Mouse (Mus musculus) kidney, adult 18-20 months (tissue): Measurements from ENCODE around the gene Polr2e.
A peak's percentile ranks its signal among the peaks of the same experiment; 100 is the strongest.

Experiments
- DNase-seq: peaks from one replicate; pipeline ENCODE4 v3.0.0; 2021

Gene Polr2e

DNA sequence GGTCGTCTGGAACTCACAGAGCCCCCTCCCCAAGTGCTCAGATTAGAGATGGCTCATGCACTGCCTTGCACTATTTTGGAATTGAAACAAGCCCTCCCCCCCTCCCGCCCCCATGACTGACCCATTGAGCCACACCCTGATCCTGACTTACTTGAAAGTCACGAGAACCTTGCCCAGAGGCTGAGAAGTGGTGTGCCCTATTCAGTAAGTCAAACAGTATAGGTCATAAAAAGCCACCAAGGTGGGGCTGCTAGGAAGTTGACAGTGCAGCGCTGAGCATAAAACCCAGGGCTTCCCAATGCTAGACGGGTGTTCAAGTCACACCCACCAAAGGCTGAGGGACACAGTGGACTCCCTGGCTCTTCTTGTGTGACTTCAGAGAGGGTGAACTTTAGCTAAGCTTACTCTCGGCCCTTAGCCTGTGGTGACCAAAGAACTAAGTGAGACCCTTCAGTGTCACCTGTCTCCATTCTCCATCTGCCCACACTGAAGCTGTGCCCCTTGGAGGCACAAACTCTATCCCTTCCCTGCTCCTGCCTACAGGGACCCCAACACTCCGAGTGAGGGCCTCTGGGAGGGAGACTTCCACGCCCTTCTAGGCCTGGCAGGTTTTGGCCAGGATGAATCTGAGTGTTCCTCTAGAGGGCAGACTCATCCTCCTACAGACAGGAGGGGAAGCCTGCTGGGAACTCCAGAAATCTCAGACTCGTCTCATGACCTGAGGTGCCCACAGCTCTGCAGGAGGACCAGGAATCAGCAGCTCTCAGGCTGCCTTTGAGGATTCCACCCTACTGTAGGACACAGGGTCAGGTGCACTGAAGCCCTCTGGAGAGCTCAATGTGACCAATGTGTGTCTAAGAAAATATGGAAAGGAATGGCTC, 5.8 kb downstream of the Polr2e start:
- DNase-seq, result peak; percentile 56

DNA sequence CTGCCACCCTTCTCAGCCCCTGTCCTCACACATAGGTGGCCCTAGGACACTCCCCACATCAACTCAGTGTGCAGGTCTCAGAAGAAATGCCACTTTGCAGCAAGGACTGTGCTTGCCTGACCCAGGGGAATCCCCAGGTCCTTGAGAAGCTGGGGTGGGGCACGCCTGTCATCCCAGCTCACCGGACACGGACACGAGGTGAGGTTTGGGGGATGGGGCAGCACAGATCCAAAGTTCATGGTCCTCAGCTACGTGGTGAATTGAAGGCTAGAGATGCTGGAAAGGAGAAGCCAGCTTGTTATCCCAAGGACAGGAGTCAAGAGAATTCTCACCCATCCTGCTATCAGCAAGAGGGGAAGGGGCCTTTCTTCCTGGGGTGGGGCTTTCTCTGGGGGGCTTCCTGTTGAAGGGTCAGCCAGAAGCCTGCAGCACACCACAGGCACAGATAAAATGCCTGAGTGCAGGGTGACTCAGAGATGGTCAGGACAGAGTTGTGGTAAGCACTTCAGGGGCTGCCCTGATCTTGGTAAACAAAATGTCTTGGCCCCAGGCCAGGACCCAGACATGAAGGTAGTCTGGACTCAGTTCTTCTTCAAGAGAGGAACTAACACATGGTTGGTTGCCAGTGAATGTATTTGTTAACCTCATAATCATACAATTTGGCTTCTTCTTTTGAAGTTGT, 6.7 kb downstream of the Polr2e start:
- peak; percentile 39 for DNase-seq

DNA sequence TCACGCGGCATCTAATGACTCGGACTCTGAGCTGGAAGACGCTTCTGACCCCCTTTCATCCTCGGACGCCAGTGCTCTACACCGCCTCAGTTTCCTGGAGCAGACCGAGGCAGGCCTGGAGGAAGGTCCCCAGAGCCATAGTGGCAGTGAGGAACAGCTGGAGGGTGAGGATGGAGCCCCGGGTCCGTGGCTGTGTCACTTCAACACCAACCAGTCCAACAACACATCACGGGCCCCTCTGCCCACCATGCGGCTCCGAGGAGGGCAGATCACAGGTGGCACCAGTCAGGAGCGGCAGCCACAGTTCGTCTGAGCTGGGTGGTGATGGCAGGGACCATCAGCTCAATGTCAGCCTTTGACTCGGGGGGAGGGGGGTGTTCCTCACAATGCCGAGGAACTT, 8.9 kb downstream of the Polr2e start:
- no peak for DNase-seq

DNA sequence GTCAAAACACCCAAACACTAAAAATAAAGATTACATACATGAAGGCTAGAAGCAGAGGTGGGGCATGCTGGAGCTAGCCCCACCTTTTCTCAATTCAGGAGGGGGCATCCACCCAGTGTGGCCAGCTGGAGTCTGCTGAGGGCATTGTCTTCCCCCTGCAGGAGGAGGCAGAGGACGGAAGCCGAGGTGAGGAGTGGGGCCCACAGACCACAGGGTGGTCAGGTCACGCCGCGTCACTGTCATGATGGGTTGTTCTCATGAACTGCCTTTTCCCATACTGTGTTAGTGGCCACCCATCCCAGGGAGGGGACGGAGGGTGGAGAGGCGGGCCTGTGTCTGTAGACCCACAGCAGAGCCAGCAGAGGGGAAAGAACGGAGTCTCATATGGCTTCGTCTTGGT, 9.4 kb downstream of the Polr2e start:
- DNase-seq, result no peak

DNA sequence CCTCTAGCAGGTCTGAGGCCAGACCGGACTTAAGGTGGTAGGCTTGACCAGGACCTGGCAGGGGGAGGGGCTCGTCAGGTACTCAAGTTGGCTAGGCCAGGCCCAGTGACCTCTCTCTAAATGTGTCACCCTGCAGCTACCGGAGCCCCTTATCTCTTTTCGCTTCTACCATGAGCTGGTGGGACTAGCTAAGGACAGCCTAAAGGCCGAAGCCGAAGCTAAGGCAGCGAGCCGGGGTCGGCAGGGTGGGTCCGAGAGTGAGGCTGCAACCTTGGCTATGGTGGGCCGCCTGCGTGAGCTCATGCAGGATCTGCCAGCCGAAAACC, 11.1 kb downstream of the Polr2e start:
- DNase-seq, result no peak

DNA sequence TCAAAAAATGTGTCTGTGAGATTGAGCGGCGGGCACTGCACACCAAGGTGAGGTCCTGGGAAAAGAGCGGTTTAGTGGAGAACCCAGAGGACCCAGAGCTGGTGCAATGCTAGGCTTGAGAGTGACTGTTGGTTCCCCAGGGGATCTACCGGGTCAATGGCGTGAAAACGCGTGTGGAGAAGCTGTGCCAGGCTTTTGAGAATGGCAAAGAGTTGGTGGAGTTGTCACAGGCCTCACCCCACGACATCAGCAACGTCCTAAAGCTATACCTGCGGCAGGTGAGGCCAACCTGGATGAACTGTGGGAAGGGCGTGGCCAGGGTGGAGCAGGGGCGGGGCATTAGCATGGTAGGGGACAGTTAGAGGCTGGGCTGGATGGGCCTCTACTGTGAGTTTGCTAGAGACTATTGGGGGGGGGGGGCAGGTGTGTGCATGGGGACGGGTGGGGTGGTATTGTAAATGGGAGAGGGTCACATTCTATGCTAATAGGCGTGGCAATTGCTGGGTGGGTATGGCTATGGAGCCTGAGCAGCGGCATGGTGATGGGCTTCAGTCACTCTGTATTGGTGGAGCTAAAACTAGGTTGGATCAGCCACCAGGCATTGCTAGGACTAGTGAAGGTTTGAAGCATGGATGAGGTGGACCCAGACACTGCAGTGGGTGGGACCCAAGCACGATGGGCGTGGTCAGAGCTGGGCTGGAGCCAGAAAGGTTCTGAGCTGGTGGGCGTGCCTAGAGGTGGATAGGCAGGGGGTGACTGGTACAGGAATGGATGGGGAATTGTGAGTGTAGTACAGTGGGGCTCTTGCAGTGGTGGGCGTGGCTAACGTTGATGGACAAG, 11.7 kb downstream of the Polr2e start:
- DNase-seq, result no peak

DNA sequence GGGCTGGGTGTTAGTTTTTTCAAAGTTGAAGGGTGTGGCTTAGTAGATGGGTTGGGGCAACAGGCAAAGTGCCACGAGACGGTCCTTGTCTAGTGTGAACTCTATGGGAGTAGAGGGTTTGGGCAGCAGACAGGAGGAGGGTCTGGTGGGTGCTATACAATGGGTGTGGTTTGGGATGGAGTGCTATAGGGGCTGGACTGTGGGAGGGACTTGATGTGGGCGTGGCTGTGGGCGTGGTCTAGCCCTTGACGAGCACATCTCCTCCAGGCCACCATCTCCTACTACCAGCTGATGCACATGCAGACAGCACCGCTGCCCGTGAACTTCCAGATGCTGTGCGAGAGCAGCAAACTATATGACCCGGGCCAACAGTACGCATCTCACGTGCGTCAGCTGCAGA, 13.7 kb downstream of the Polr2e start:
- DNase-seq, result no peak

DNA sequence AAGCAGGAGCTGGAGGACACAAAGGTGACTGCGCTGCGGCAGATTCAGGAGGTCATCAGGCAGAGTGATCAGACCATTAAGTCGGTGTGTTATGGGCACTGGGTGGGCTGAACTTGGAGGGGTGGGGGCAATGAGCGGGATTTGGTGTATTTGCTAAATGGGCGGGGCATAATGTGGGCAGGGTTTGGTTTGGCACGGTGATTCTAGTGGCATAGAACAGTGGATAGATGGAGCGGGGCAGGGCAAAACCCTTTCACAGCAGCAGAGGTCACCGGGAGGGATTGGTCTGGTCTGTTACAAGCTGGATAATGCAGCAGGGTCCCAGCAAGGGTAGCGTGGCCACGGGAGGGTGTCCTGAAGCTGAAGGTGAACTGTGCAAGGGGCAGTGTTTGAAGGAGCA, 14.1 kb downstream of the Polr2e start:
- DNase-seq, result no peak

DNA sequence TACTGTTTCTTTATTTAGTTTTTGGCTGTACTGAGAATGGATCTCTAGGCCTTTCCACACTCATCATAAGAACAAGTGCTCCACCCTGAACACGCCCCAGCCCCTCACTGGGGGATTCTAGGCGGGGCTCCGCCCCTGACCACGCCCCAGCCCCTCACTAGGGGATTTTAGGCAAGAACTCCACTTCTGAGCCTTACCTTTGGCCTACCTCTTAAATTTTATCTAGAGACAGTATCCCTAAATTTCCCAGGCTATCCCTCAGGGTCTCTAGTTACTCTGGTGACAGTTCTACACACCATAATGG, 14.6 kb downstream of the Polr2e start:
- DNase-seq, result no peak

DNA sequence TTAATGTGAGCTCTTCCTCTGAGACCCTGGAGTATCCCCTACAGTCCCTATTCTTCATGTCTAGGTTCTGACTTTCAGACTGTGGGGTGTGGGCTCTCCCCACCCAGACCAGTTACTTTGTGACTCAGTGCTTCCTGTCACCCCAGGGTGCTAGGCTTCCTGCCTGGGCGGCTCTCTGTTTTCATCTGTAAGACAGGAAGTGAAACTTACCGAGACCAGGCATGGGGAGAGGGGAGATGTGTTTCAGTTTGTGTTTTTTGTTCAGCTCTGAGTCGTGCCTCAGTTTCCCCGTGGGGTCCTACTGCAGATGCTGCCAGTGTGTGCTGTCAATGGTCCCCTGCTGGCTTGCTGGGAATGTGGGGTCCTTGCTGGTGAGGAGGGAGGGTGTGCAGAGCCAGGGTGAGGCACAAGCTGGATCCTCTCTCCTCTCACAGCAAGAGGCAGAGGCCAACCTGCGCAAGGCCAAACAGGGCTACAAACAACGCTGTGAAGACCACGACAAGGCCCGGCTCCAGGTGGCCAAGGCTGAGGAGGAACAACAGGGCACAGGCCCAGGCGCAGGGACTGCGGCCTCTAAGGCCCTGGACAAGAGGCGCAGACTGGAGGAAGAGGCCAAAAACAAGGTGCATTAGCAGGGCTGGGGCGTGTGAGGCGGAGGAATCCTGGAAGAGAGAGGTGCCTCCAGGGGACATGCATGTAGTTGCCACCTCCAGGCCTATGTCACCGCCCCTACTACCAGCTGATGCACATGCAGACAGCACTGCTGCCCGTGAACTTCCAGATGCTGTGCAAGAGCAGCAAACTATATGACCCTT, 15.2 kb downstream of the Polr2e start:
- DNase-seq, result no peak

DNA sequence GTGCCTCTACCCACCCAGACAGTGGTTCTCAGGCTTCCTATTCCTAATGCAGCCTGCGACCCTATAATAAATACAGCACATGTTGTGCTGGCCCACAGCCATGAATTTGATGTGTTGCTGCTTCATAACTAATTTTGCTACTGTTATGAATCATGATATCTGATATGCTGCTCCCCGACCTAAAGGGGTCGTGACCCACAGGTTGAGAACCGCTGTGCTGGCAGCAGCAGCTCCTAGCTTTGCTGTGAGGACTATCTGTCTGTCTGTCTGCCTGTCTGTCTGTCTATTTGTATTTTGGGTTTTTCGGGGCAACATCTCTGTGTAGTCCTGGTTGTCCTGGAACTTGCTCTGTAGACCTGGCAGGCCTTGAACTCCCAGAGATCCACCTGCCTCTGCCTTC, 15.8 kb downstream of the Polr2e start:
- no peak for DNase-seq

DNA sequence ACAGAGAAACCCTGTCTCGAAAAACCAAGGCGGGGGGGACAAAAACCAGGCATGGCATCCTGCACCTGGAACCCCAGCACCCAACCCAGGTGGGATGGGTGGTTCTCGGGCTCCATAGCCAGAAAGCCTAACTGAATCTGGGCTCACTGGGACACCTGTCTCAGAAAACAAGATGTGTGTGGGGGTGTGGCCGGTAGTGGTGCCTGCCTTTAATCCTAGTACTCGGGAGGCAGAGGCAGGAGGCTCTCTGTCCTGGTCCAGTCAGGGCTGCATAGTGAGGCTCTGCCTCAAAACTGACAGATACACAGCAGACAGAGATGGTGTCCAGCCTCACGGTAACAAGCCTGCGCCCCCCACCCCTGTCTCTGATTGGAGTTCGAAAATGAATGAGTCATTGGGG, 16.8 kb downstream of the Polr2e start:
- DNase-seq, result no peak

DNA sequence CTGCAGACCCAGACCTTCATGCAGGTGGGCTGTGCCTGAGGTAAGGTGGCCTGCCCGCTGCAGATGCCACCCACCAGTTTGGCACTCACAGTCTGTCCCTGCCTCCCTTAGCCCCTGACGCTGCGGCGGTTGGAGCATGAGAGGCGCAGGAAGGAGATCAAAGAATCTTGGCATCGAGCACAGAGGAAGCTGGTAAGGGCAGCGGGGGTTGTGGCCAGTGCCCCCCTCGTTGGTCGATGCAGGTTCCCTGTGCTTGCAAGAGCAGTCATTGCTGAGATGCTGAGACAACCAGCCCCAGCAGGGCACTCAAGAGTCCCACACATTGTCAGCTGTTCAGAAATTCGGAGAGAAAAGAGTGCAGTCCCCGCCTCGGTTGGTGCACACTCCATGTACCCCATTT, 17.4 kb downstream of the Polr2e start:
- no peak for DNase-seq

DNA sequence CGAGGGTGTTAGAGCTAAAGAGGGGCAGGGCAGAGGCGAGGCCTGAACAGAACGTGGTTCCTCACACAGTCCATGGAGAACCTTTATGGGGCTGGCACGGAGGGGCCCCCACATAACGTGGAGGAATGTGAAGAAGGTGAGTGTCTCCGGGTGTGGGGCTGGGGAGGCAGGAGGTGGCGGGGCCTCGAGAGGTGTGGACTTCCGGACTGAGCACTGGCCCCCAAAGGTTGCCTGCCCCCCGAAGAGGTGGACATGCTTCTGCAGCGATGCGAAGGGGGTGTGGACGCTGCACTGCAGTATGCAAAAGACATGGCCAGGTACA, 18.3 kb downstream of the Polr2e start:
- DNase-seq, result no peak

DNA sequence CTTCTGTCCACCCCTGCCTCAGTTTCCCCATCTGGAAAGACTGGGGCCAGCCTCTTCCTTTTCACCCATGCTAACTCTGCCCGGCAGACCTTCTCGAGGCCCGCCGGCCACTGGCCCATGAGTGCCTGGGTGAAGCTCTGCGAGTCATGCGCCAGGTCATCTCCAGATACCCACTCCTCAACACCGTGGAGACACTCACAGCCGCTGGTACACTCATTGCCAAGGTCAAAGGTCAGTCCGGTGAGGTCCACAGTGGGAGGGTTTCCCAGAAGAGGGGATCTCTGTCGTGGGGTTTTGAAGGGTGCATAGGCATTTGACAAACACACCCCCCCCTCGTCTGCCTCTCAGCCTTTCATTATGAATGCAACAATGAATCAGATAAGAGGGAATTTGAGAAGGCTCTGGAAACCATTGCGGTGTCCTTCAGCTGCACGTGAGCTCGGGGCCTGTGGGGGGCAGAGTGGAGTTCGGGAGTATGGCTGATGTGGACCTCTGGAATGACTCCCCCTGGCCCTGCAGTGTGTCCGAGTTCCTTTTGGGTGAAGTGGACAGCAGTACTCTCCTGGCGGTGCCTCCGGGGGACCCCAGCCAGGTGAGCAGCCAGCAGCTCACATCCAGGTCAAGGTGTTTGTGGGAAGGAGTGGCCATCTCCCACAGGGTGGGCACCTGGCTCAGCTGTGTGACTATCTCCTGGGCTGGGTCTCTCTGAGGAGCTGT, 18.8 kb downstream of the Polr2e start:
- no peak for DNase-seq

DNA sequence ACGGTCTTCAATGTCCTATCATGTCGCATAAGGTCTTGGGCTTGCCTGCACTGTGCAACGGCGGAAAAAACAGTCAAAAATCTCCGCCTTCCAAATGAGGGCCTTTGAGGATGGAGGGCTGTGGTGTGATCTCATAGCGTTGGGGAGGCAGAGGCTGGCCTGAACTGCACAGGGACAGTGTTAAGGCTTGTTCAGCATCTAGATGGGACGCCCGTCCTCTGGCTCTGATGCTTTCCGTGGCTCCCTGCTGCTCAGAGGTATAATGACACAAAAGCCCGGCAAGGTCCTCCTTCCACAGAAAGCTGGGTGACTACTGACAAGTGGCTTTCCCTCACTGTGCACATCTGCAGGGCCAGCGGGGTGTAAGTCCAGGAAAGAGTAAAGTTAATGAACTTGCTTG, 19.4 kb downstream of the Polr2e start:
- DNase-seq, result no peak

DNA sequence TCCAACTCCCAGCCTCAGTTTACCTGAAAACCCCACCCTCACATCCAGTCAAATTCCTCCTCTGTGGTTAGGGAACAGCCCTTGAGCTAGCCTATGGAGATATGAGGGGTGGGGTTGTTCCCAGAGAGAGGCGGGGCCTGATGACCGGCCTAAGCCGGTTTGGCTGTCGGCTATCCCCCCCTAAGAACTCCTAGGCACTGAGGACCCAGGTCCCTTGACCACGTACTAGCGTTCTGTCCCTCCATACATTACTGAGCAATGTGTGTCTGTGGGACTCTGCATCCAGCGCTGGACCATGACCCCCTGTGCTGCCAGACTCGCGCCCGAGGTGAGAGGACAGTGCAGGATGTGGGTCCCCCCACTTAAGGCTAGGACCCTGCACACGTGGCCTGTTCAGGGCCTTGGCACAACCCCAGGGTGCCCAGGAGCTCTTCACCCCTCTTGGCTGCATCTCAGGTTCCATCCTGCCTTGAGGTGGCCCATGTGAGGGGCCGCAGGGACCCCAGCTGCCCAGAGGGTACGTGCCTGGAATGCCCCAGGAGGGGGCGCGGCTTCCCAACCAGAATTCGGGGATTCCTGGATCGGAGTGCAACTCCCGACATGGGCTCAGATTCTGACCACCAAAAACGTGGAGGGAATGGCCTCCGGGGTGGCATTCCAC, 20.0 kb downstream of the Polr2e start:
- no peak for DNase-seq

DNA sequence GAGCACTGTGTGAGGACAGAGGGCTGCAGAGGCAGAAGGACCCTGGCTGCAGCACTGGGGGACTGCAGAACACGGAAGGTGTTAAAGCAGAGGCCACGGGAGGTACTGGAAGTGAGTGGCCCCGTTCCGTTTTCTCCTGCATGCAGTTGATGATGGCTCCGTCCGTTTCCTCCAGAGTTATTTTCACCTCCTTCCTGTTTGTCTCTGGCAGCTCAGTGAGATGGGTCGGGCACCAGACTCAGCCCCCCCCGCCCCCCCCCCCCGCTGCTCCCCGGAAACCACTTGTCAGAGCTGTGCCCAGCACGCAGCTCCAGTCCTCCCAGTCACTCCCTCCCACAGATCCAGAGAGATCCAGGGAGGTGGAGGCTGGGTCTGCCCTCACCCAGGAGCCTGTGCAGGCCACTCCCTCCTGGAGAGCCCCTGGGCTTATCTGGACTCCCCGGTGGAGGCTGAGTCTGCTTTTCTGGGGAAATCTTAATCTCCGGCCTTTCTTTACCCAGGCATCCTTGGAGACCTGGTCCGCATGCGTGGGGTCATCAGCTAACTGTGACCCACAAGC, 20.8 kb downstream of the Polr2e start:
- DNase-seq, result peak; percentile 31

DNA sequence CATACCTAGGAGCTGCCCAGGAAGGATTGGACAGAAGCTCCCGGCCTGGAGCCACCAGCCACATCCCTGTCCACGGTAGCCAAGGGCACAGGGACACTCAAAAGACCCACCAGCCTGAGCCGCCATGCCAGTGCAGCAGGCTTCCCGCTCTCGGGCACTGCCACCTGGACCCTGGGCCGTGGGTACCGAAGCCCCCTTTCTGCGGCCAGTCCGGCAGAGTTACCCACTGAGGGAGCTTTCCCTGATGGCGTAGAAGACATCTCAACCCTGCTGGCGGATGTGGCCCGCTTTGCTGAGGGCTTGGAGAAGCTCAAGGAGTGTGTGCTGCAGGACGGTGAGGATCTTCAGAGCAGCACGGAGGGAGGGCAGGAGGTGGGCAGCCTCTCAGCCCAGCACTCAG, 21.8 kb downstream of the Polr2e start:
- DNase-seq, result no peak

DNA sequence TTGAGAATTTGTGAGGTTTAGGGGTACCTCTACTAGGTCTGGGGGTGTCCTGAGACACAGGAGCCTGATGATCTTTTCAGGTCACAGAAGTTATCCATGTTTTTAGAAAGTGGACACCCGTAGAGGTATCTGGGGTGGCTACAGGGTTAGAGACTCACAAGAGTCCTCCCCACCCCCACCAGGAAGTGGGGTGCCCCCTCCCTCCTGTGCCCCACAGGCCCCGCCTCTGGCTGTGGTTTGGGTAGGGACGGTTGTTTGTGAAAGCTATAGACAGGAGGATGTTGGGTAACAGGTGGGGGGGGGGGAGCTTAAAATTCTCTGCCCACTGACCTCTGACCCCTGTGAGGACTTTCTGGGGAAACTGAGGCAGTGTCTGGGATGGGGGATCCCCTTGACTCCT, 22.2 kb downstream of the Polr2e start:
- no peak for DNase-seq

DNA sequence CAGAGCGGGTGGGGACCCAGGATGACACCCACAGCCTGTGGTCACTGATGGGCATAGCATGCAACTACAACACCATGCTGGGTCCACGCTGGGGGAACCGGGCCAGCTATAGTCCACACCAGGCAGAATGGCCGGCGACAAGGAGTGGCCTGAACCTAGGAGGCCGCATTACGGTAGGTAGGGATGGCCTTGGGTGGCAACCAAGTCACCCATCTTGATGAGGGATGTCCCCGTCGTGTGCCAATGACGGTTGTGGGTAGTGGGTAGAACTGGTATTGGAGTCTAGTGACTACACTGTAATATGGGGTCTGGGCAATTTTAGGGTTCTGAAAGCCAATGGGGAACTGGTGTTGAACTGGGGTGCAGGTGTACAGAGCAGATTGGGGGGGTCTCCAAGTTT, 22.7 kb downstream of the Polr2e start:
- no peak for DNase-seq

DNA sequence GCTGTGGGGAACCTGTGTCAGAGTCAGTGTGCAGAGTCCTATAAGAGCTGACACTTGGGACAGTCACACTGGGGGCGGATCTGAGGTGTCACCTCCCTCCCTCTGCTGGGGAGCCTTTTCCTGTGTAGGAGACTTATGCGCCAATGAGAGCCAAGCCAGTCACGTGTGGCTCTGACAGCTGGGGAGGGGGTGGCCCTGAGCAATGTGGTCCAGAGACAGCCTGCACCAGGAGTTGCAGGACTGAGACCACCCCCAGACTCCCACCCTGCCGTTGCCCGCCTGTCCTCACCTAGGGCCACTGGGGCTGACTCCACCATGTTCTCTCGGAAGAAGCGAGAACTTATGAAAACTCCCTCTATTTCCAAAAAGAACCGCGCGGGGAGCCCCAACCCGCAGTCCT, 23.1 kb downstream of the Polr2e start, which contains the start of gene Arhgap45:
TSS of gene Arhgap45 (plus strand) at position 143 of the 400 bp plus-strand sequence.
- DNase-seq, result no peak
